Mouse (Mus musculus) lung, adult 2 months (tissue): ENCODE measurements around the gene Utp11.

ENCODE experiments used
- CTCF ChIP-seq: fragments of 200-500 bp; IDR thresholded peaks from 2 replicates; pipeline ENCODE4 v1.5.1; 2011; ENCODE audit warnings: mild to moderate bottlenecking, low read length, control low read depth; ENCODE audit not compliant: insufficient read depth
- POLR2A ChIP-seq: fragments of 200-500 bp; IDR thresholded peaks from 2 replicates; pipeline ENCODE4 v1.6.1; 2011; ENCODE audit warnings: low read depth, mild to moderate bottlenecking, control low read depth, low read length, borderline replicate concordance; ENCODE audit errors: extremely low read depth

DNA sequence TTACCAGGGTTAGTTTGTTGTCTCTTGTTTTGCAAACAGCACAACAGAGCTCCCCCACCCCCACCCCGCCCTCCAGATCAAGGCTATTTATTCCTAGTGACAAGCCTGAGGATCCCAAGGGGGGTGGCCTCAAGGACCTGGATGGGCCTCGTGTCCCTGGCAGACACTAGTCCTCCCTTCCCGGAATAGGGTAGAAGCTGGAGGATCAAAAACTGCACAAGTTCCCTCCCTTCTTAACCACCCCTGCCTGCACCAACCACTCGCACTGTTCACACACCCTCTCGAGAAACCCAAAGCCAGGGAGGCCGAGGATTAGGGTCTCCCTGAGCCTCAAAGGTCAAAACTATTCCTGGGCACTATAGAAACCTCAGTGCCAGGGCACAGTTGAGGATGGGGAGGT lies 6.4 kb upstream of the Utp11 start:
- TF ChIP-seq CTCF (no peak), POLR2A (no peak)
